Mouse (Mus musculus): ENCODE results near the gene Zmiz1.

GRCm38 (mm10) chr14:25451699-25452632 is 7.0 kb upstream of the Zmiz1 start:
- TF ChIP-seq CHD2 (IDR thresholded peaks at IDR 0.05; ENCODE audit: low read length) (no peak), POLR2A (IDR thresholded peaks at IDR 0.05; ENCODE audit: low read depth, low read length) (no peak)

Data from CH12.LX (cell line).